Mouse (Mus musculus) limb, embryonic 14.5 days (tissue): ENCODE measurements around the gene Fam53b. TPM values are rescaled to one million over a fixed set of nuclear protein-coding genes. Genes with fewer than 3 reads are reported as not detected.
A peak's percentile ranks its signal among the peaks of the same experiment; 100 is the strongest.

Experiments used
- ATAC-seq: fragments of 200-750 bp; cut with Nextera tagmentation; 2 replicates; pipeline ENCODE4 v1.8.0; 2017; ENCODE audit warnings: low read depth, moderate number of reproducible peaks, moderate TSS enrichment; ENCODE audit not compliant: low FRiP score
- DNase-seq: peaks from one replicate; pipeline ENCODE4 v3.0.0-alpha.2; 2015; ENCODE audit warnings: low spot score
- H3K27ac ChIP-seq: fragments of 300-500 bp; sonication (generic); replicated peaks from 2 replicates; pipeline ENCODE4 v1.5.1; 2014; ENCODE audit warnings: low read depth, mild to moderate bottlenecking, low read length, moderate library complexity, mixed read lengths
- H3K27me3 ChIP-seq: fragments of 300-500 bp; sonication (generic); 2 replicates; pipeline ENCODE4 v1.6.1; 2014; ENCODE audit warnings: low read length, mixed read lengths; ENCODE audit not compliant: control insufficient read depth, insufficient read depth
- H3K36me3 ChIP-seq: fragments of 300-500 bp; sonication (generic); 2 replicates; pipeline ENCODE4 v1.6.1; 2014; ENCODE audit warnings: mild to moderate bottlenecking, low read length, moderate library complexity, mixed read lengths; ENCODE audit not compliant: control insufficient read depth, insufficient read depth
- H3K4me1 ChIP-seq: fragments of 300-500 bp; sonication (generic); 2 replicates; pipeline ENCODE4 v1.6.1; 2014; ENCODE audit warnings: antibody characterized with exemption, low read length, mixed read lengths; ENCODE audit not compliant: control insufficient read depth, insufficient read depth
- H3K4me2 ChIP-seq: fragments of 300-500 bp; sonication (generic); replicated peaks from 2 replicates; pipeline ENCODE4 v1.6.1; 2014; ENCODE audit warnings: low read depth, mild to moderate bottlenecking, low read length, moderate library complexity; ENCODE audit not compliant: severe bottlenecking
- H3K4me3 ChIP-seq: fragments of 300-500 bp; sonication (generic); replicated peaks from 2 replicates; pipeline ENCODE4 v1.5.1; 2014; ENCODE audit warnings: low read length
- H3K9ac ChIP-seq: fragments of 300-500 bp; sonication (generic); 2 replicates; pipeline ENCODE4 v1.6.1; 2014; ENCODE audit warnings: mild to moderate bottlenecking, low read depth, low read length, moderate library complexity; ENCODE audit not compliant: severe bottlenecking
- H3K9me3 ChIP-seq: fragments of 300-500 bp; sonication (generic); 2 replicates; pipeline ENCODE4 v1.6.1; 2016; ENCODE audit warnings: low read length; ENCODE audit not compliant: control insufficient read depth
- POLR2A ChIP-seq: fragments of 200-500 bp; IDR thresholded peaks from 2 replicates; pipeline ENCODE4 v1.8.0; 2012; ENCODE audit warnings: inconsistent platforms, mild to moderate bottlenecking, moderate library complexity, borderline replicate concordance; ENCODE audit not compliant: insufficient read depth, insufficient read length; ENCODE audit errors: extremely low read depth
- WGBS: fragments of 180-500 bp; shearing (Covaris S2); extraction: QIAGEN DNeasy Blood & Tissue Kit; methylation state at CpG from one replicate; pipeline ENCODE4 v1.1.7; 2014; 5-methylcytosine and 5-hydroxymethylcytosine counted together
- polyA plus RNA-seq, 2 experiments: library from polyadenylated mRNA; depleted of rRNA in 1 of 2; stranded (reverse) in 1 of 2; unstranded in 1 of 2; fragments of >200 nt; fragmentation: Nextera tagmentation in 1 of 2; extraction: Ambion mirVana in 1 of 2; gene quantifications; 2 replicates each; pipeline versions ENCODE4 v1.2.1 to v1.2.3; 2012 to 2014

Gene Fam53b
- polyA plus RNA-seq (2012; rRNA removed), result 15.1 and 17.3 TPM in 2 replicates
- polyA plus RNA-seq (2014; fragmentation: Nextera tagmentation; extraction: Ambion mirVana), result 20.8 and 25.0 TPM in 2 replicates

DNA sequence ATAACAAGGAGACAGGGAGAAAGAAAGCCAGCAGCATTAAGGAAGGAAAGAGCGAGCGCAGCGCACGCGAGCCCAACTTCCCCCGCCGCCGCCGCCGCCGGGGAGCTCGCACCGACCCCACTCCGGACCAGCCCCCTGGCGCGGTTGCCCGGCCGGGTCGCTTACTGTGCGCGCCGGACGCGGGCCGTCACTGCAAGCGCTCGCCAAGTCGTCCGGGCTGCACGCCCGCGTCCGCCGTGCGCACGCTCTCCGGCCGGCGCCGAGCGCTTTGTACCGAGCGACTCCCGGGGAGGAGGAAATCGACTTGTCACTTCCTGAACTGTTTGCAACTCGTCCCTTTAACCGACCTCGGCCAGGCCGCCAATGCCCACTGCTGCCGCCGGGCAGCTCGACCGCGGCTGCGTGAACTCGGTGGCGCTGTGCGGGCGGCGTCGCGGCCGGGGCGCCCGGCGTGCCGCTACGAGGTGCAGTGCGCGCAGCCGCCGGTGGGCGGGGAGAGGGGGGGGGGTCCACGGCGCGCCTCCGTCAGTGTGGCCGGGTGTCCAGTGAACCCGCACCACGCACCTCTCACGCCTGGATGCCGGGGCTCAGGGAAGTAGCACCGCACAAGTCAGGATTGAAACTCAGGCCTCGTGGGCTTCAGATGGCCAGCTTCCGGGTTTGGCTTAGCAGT lies at the start of gene Fam53b:
TSS of gene Fam53b (minus strand) at position 471 of the 673 bp plus-strand sequence.
- Histone ChIP-seq H3K9me3 (no peaks in the 10 kb centered on the region), H3K9ac (peak within 1 kb of the TSS; percentile 92), H3K4me2 (peak within 1 kb of the TSS; percentile 90), H3K27me3 (no peaks in the 10 kb centered on the region), H3K36me3 (0 out of 2 replicates have a peak, but pooled peaks cover 2% of the 10 kb centered on the region), H3K27ac (peak within 1 kb of the TSS; percentile 92), H3K4me3 (peak within 1 kb of the TSS; percentile 73), H3K4me1 (peaks cover 49% of the 10 kb centered on the region)
- 0 out of 2 replicates have a peak, but pooled peaks have one; percentile 43 for TF ChIP-seq POLR2A
- DNase-seq, result peak; percentile 25
- WGBS, result 0% methylated on average over 40 of the region's 85 CpGs
- ATAC-seq, result peak; percentile 71

DNA sequence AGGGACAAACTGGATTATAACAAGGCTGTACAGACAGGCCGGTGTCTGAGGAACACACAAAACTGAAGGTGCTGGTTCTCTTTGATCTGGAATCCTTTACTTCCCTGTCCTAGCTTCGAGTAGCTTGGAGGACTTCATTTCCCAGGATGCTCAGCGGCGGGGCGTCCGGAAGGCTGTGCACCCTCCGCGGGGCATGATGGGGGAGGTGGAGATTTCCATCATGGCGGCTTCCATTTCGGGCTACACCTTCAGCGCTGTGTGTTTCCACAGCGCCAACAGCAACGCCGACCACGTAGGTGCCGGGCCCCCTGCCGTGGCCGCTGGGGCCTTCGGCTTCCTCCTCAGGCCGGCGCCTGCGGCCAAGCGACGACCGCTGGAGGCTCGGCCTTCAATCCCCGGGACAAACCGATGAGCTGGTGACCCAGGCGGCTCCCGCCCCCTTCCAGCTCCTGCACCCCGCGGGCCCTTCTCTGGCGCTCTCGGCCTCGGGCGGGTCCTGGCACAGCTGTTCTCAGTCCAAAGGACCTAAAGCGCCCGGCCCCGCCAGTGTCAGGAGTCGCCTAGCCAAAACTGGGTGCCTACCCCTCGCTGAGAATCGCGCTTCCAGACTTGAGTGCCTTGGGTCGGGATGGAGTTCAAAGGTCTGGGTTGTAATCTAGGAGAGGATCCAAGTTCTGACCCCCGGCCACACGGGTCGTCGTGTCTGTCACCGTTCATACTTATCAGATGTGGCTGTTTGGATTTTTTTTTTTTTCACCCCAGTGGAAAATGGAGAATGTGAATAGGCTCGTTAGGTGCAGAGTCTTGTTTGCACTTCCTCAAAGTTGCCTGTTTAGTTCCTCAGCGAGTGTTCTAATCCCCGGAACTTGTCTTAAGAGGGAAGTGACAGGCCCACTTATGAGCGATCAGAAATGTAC lies 45.6 kb upstream of the Fam53b start, which contains the start of gene Abraxas2:
TSS of gene Abraxas2 (plus strand) at position 184 of the 917 bp plus-strand sequence.
- Histone ChIP-seq H3K4me1 (peaks cover 13% of the 10 kb centered on the region), H3K4me2 (peak within 1 kb of the TSS; percentile 71), H3K27ac (peak within 1 kb of the TSS; percentile 55), H3K9me3 (no peaks in the 10 kb centered on the region), H3K36me3 (no peaks in the 10 kb centered on the region), H3K27me3 (no peaks in the 10 kb centered on the region), H3K4me3 (peak within 1 kb of the TSS; percentile 66), H3K9ac (peak within 1 kb of the TSS; percentile 78)
- TF ChIP-seq POLR2A, result peak; percentile 49; the same call in 1 of the 2 replicates
- ATAC-seq (peak; percentile 95), DNase-seq (peak; percentile 88)
- 2% methylated on average over 53 of the region's 53 CpGs for WGBS

DNA sequence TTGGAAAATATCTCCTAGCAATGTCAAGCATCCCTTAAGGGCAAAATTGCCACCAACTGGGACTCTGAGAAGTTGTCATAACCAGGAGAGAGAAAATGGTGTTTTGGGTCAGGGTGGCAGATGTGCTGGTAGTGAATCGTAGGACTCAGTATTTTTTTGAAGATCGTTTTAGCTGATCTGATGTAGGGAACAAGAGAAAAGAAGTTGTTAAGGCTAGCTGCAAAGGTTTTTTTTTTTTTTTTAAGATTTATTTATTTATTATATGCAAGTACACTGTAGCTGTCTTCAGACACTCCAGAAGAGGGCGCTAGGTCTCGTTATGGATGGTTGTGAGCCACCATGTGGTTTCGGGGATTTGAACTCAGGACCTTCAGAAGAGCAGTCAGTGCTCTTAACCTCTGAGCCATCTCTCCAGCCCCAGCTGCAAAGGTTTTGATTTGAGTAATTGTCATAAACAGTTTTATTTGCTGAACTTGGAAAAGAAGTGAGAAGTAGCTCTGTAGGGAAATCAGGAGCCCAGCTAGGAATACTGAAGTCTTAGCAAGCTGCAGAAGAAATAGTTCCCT lies 44.4 kb upstream of the Fam53b start:
- no peak for TF ChIP-seq POLR2A
- no peak overlapping the region for H3K4me3 ChIP-seq
- H3K9me3 ChIP-seq, result no peaks in the 10 kb centered on the region
- H3K27ac ChIP-seq, result no peak overlapping the region
- WGBS, result 75% methylated on average over 5 of the region's 5 CpGs
- no peak overlapping the region for H3K9ac ChIP-seq
- no peak overlapping the region for H3K4me2 ChIP-seq
- H3K4me1 ChIP-seq, result peaks cover 15% of the 10 kb centered on the region
- H3K27me3 ChIP-seq, result no peaks in the 10 kb centered on the region
- no peak for DNase-seq
- H3K36me3 ChIP-seq, result no peaks in the 10 kb centered on the region
- ATAC-seq, result no peak

DNA sequence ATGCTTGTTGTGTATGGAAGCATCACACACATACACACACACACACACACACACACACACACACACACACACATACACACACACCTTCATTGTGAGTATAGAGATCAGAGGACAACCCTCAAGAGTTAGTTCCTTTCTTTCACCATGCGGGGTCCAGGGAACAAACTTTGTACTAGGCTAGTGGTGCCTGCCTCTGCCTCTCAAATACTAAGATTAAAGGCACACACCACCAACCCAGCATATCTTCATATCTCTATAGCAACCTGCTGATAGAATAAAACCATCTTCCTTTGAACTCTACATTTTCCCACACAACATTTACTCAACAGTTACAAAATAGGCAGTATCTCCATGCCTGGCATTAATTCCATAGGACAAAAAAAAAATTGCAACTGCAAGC lies 42.4 kb upstream of the Fam53b start:
- H3K27me3 ChIP-seq, result no peaks in the 10 kb centered on the region
- ATAC-seq (no peak), DNase-seq (no peak)
- 65% methylated on average over 1 of the region's 1 CpGs for WGBS
- H3K27ac ChIP-seq, result no peak overlapping the region
- no peak overlapping the region for H3K4me3 ChIP-seq
- H3K4me1 ChIP-seq, result peaks cover 18% of the 10 kb centered on the region
- H3K4me2 ChIP-seq, result no peak overlapping the region
- no peak overlapping the region for H3K9ac ChIP-seq
- no peak for TF ChIP-seq POLR2A
- no peaks in the 10 kb centered on the region for H3K36me3 ChIP-seq
- no peaks in the 10 kb centered on the region for H3K9me3 ChIP-seq

DNA sequence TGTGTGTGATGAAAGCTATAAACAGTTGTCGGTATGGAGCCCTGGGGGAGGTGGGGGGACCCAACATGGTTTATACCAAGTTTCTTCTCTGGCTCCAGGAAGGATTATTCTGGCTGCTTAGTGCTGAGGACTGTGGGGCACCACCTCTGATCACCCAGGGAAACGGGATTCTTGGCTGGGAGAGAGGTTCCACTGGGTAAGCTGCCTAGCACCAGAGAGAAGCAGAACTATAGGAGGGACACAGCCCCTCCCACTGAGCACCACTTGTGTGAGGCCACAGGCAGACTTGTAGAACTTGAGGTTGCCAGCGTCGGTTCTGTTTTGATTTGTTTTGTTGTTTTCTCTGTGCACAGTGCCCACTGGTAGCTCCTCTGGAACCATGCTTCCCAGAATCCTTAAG lies 40.3 kb upstream of the Fam53b start:
- DNase-seq (no peak), ATAC-seq (no peak)
- peaks cover 13% of the 10 kb centered on the region for H3K36me3 ChIP-seq
- no peak overlapping the region for H3K4me2 ChIP-seq
- H3K4me1 ChIP-seq, result peaks cover 10% of the 10 kb centered on the region
- no peak for TF ChIP-seq POLR2A
- 37% methylated on average over 4 of the region's 4 CpGs for WGBS
- H3K9me3 ChIP-seq, result no peaks in the 10 kb centered on the region
- H3K27me3 ChIP-seq, result no peaks in the 10 kb centered on the region
- no peak overlapping the region for H3K4me3 ChIP-seq
- no peak overlapping the region for H3K9ac ChIP-seq
- H3K27ac ChIP-seq, result no peak overlapping the region
